Mouse (Mus musculus): ENCODE data around the gene Hadhb. TPM values are rescaled to one million over a fixed set of nuclear protein-coding genes. Genes with fewer than 3 reads are reported as not detected.

Gene Hadhb
- polyA plus RNA-seq, 1 experiment from 2014 or later, result 147 TPM

GRCm38 (mm10) chr5:30120106-30120505 lies 34.9 kb upstream of the Hadhb start:
- DNase-seq (ENCODE audit: low spot score), result no peak
- H3K4me2 ChIP-seq (ENCODE audit: low read depth, low read length), result no peak overlapping the region
- no peak overlapping the region for H3K9ac ChIP-seq (ENCODE audit: low read depth, low read length)
- ATAC-seq (ENCODE audit: low read depth), result no peak
- WGBS, result 90% methylated on average over 7 of the region's 7 CpGs
- peaks cover 68% of the 10 kb centered on the region for H3K36me3 ChIP-seq (ENCODE audit: control insufficient read depth, insufficient read depth, low read length)
- H3K9me3 ChIP-seq (ENCODE audit: control insufficient read depth, low read length), result no peaks in the 10 kb centered on the region
- no peak overlapping the region for H3K4me3 ChIP-seq (ENCODE audit: low read depth, low read length)
- peaks cover 3% of the 10 kb centered on the region for H3K27me3 ChIP-seq (replicated peaks; ENCODE audit: control insufficient read depth, insufficient read depth, low read length)
- H3K27ac ChIP-seq (replicated peaks; ENCODE audit: low read depth, low read length), result no peak overlapping the region
- no peaks in the 10 kb centered on the region for H3K4me1 ChIP-seq (ENCODE audit: control insufficient read depth, insufficient read depth, low read length)

DNA sequence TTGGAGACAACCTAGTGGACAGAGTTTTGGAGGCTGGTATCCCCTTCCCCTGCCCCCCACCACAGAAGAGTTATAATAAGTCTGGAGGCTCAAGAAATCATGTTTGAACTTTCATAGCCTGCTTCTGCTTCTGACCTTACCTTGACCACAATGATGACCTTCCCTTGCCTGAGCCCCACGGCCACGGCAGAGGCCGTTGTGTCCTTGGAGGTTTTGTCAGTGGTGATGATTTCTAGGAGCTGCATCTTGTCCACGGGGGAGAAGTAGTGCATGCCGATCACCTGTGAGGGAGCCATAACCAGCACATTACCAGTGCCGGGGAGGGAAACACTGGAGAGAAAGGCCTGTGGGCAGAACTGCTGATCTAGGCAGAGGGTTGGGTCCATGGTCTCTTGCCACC lies 32.6 kb upstream of the Hadhb start:
- Histone ChIP-seq H3K4me3 (ENCODE audit: low read depth, low read length) (no peak overlapping the region), H3K27me3 (replicated peaks; ENCODE audit: control insufficient read depth, insufficient read depth, low read length) (no peaks in the 10 kb centered on the region), H3K4me1 (ENCODE audit: control insufficient read depth, insufficient read depth, low read length) (no peaks in the 10 kb centered on the region), H3K36me3 (ENCODE audit: control insufficient read depth, insufficient read depth, low read length) (peaks cover 85% of the 10 kb centered on the region), H3K4me2 (ENCODE audit: low read depth, low read length) (no peak overlapping the region), H3K27ac (replicated peaks; ENCODE audit: low read depth, low read length) (no peak overlapping the region), H3K9me3 (ENCODE audit: control insufficient read depth, low read length) (no peaks in the 10 kb centered on the region), H3K9ac (ENCODE audit: low read depth, low read length) (no peak overlapping the region)
- 92% methylated on average over 6 of the region's 6 CpGs for WGBS
- no peak for ATAC-seq (ENCODE audit: low read depth)
- no peak for DNase-seq (ENCODE audit: low spot score)

- H3K4me3 ChIP-seq (ENCODE audit: low read depth, low read length), result no peak overlapping the region
- H3K36me3 ChIP-seq (ENCODE audit: control insufficient read depth, insufficient read depth, low read length), result peaks cover 93% of the 10 kb centered on the region
- no peak overlapping the region for H3K9ac ChIP-seq (ENCODE audit: low read depth, low read length)
- no peak overlapping the region for H3K4me2 ChIP-seq (ENCODE audit: low read depth, low read length)
- H3K4me1 ChIP-seq (ENCODE audit: control insufficient read depth, insufficient read depth, low read length), result no peaks in the 10 kb centered on the region
- no peaks in the 10 kb centered on the region for H3K27me3 ChIP-seq (replicated peaks; ENCODE audit: control insufficient read depth, insufficient read depth, low read length)
- no peaks in the 10 kb centered on the region for H3K9me3 ChIP-seq (ENCODE audit: control insufficient read depth, low read length)
- H3K27ac ChIP-seq (replicated peaks; ENCODE audit: low read depth, low read length), result no peak overlapping the region
- ATAC-seq (ENCODE audit: low read depth), result no peak; the same call in 1 of the 2 replicates
- WGBS, result 36% methylated on average over 5 of the region's 5 CpGs
- DNase-seq (ENCODE audit: low spot score), result no peak
These were observed 29.5 kb upstream of the Hadhb start for GRCm38 (mm10) chr5:30125587-30125986.

DNA sequence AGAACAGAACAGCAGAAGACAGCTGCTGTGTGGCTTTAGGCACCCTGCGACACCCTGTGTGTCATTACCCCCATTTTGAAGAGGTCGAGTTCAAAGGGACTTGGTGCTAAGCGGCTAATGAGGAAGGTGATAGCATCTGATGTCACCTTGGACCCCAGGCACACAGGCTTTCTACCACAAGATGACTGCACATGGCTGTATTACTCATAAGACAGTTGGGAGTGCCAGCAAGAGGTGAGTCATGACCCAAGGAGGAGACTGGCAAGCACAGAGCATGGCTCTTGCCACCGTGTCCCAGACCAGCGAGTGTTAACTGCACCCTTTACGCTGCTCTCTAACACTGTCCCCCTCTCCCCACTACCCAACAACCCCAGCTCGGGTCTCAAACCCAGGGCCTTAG lies 28.3 kb upstream of the Hadhb start:
- no peak overlapping the region for H3K4me3 ChIP-seq (ENCODE audit: low read depth, low read length)
- ATAC-seq (ENCODE audit: low read depth) (no peak), DNase-seq (ENCODE audit: low spot score) (no peak)
- H3K9ac ChIP-seq (ENCODE audit: low read depth, low read length), result no peak overlapping the region
- H3K4me2 ChIP-seq (ENCODE audit: low read depth, low read length), result no peak overlapping the region
- H3K27me3 ChIP-seq (replicated peaks; ENCODE audit: control insufficient read depth, insufficient read depth, low read length), result no peaks in the 10 kb centered on the region
- no peak overlapping the region for H3K27ac ChIP-seq (replicated peaks; ENCODE audit: low read depth, low read length)
- no peaks in the 10 kb centered on the region for H3K4me1 ChIP-seq (ENCODE audit: control insufficient read depth, insufficient read depth, low read length)
- no peaks in the 10 kb centered on the region for H3K9me3 ChIP-seq (ENCODE audit: control insufficient read depth, low read length)
- 81% methylated on average over 7 of the region's 7 CpGs for WGBS
- peaks cover 89% of the 10 kb centered on the region for H3K36me3 ChIP-seq (ENCODE audit: control insufficient read depth, insufficient read depth, low read length)

- Histone ChIP-seq H3K4me2 (ENCODE audit: low read depth, low read length) (no peak overlapping the region), H3K36me3 (ENCODE audit: control insufficient read depth, insufficient read depth, low read length) (peaks cover 88% of the 10 kb centered on the region), H3K4me3 (ENCODE audit: low read depth, low read length) (no peak overlapping the region), H3K27ac (replicated peaks; ENCODE audit: low read depth, low read length) (no peak overlapping the region), H3K9ac (ENCODE audit: low read depth, low read length) (no peak overlapping the region), H3K4me1 (ENCODE audit: control insufficient read depth, insufficient read depth, low read length) (no peaks in the 10 kb centered on the region), H3K27me3 (replicated peaks; ENCODE audit: control insufficient read depth, insufficient read depth, low read length) (no peaks in the 10 kb centered on the region), H3K9me3 (ENCODE audit: control insufficient read depth, low read length) (no peaks in the 10 kb centered on the region)
- no peak for ATAC-seq (ENCODE audit: low read depth)
- 91% methylated on average over 13 of the region's 13 CpGs for WGBS
- DNase-seq (ENCODE audit: low spot score), result no peak
These were observed 27.0 kb upstream of the Hadhb start for GRCm38 (mm10) chr5:30127921-30128597.

GRCm38 (mm10) chr5:30128680-30129079 lies 26.4 kb upstream of the Hadhb start:
- Histone ChIP-seq H3K4me3 (ENCODE audit: low read depth, low read length) (no peak overlapping the region), H3K9me3 (ENCODE audit: control insufficient read depth, low read length) (no peaks in the 10 kb centered on the region), H3K4me1 (ENCODE audit: control insufficient read depth, insufficient read depth, low read length) (no peaks in the 10 kb centered on the region), H3K9ac (ENCODE audit: low read depth, low read length) (no peak overlapping the region), H3K27ac (replicated peaks; ENCODE audit: low read depth, low read length) (no peak overlapping the region), H3K36me3 (ENCODE audit: control insufficient read depth, insufficient read depth, low read length) (peaks cover 88% of the 10 kb centered on the region), H3K4me2 (ENCODE audit: low read depth, low read length) (no peak overlapping the region), H3K27me3 (replicated peaks; ENCODE audit: control insufficient read depth, insufficient read depth, low read length) (no peaks in the 10 kb centered on the region)
- ATAC-seq (ENCODE audit: low read depth), result no peak
- no peak for DNase-seq (ENCODE audit: low spot score)
- WGBS, result 94% methylated on average over 6 of the region's 6 CpGs

- WGBS, result 91% methylated on average over 4 of the region's 4 CpGs
- Histone ChIP-seq H3K4me1 (ENCODE audit: control insufficient read depth, insufficient read depth, low read length) (no peaks in the 10 kb centered on the region), H3K9me3 (ENCODE audit: control insufficient read depth, low read length) (no peaks in the 10 kb centered on the region), H3K4me3 (ENCODE audit: low read depth, low read length) (no peak overlapping the region), H3K9ac (ENCODE audit: low read depth, low read length) (no peak overlapping the region), H3K4me2 (ENCODE audit: low read depth, low read length) (no peak overlapping the region), H3K36me3 (ENCODE audit: control insufficient read depth, insufficient read depth, low read length) (peaks cover 90% of the 10 kb centered on the region), H3K27ac (replicated peaks; ENCODE audit: low read depth, low read length) (no peak overlapping the region), H3K27me3 (replicated peaks; ENCODE audit: control insufficient read depth, insufficient read depth, low read length) (no peaks in the 10 kb centered on the region)
- ATAC-seq (ENCODE audit: low read depth) (no peak), DNase-seq (ENCODE audit: low spot score) (no peak)
These were observed 23.8 kb upstream of the Hadhb start for GRCm38 (mm10) chr5:30131246-30131645.

- no peak for DNase-seq (ENCODE audit: low spot score)
- no peak for ATAC-seq (ENCODE audit: low read depth)
- H3K36me3 ChIP-seq (ENCODE audit: control insufficient read depth, insufficient read depth, low read length), result peaks cover 89% of the 10 kb centered on the region
- no peak overlapping the region for H3K4me2 ChIP-seq (ENCODE audit: low read depth, low read length)
- WGBS, result 95% methylated on average over 2 of the region's 2 CpGs
- no peak overlapping the region for H3K27ac ChIP-seq (replicated peaks; ENCODE audit: low read depth, low read length)
- H3K9ac ChIP-seq (ENCODE audit: low read depth, low read length), result no peak overlapping the region
- H3K27me3 ChIP-seq (replicated peaks; ENCODE audit: control insufficient read depth, insufficient read depth, low read length), result no peaks in the 10 kb centered on the region
- H3K4me3 ChIP-seq (ENCODE audit: low read depth, low read length), result no peak overlapping the region
- no peaks in the 10 kb centered on the region for H3K9me3 ChIP-seq (ENCODE audit: control insufficient read depth, low read length)
- H3K4me1 ChIP-seq (ENCODE audit: control insufficient read depth, insufficient read depth, low read length), result no peaks in the 10 kb centered on the region
These were observed 22.9 kb upstream of the Hadhb start for GRCm38 (mm10) chr5:30132173-30132572.

DNA sequence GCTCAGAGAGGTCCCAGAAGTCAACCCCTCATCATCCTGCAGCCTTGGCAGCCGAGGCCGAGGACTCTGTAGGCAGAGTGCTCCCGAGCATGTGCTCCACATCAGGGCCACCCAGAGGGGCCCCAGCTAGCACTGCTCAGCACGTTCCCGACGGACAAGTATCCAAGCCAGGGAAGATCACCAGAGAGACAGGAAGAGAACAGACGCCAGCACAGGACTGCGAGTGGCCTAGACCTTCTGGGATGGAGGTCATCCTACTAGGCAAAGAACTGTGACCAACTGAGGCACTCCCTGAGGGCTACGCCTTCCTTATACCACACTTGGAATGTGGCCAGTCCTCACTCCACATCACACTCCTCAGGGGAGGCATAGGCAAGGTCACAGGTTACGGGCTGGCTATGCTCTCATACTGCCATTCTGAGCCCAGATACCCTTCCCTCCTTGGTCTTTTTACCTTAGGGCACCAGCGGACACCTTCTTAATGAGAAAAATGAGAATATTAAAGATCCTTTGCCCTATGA lies 19.3 kb upstream of the Hadhb start:
- DNase-seq (ENCODE audit: low spot score), result no peak
- H3K36me3 ChIP-seq (ENCODE audit: control insufficient read depth, insufficient read depth, low read length), result peaks cover 90% of the 10 kb centered on the region
- H3K27me3 ChIP-seq (replicated peaks; ENCODE audit: control insufficient read depth, insufficient read depth, low read length), result no peaks in the 10 kb centered on the region
- H3K27ac ChIP-seq (replicated peaks; ENCODE audit: low read depth, low read length), result no peak overlapping the region
- no peaks in the 10 kb centered on the region for H3K4me1 ChIP-seq (ENCODE audit: control insufficient read depth, insufficient read depth, low read length)
- H3K9ac ChIP-seq (ENCODE audit: low read depth, low read length), result no peak overlapping the region
- WGBS, result 94% methylated on average over 11 of the region's 11 CpGs
- no peak overlapping the region for H3K4me3 ChIP-seq (ENCODE audit: low read depth, low read length)
- ATAC-seq (ENCODE audit: low read depth), result no peak
- no peaks in the 10 kb centered on the region for H3K9me3 ChIP-seq (ENCODE audit: control insufficient read depth, low read length)
- H3K4me2 ChIP-seq (ENCODE audit: low read depth, low read length), result no peak overlapping the region

Measured in embryonic facial prominence, embryonic 14.5 days (tissue).